Mouse (Mus musculus) erythroblast, embryonic 14.5 days (primary cell): ENCODE measurements at regions not wholly inside any gene's neighbourhood (a gene's known extent, or its start where the extent isn't known, plus 50 kb on each side); places are given as distances from the start of the nearest gene placed in this dataset.

ENCODE experiments used
- H3K27me3 ChIP-seq: 2 replicates; pipeline ENCODE4 v1.6.1; 2012; ENCODE audit warnings: inconsistent platforms; ENCODE audit not compliant: control insufficient read depth
- H3K36me3 ChIP-seq: 2 replicates; pipeline ENCODE4 v1.6.1; 2012; ENCODE audit warnings: mild to moderate bottlenecking, inconsistent platforms; ENCODE audit not compliant: control insufficient read depth
- H3K4me1 ChIP-seq: 2 replicates; pipeline ENCODE4 v1.6.1; 2012; ENCODE audit warnings: inconsistent platforms; ENCODE audit not compliant: control insufficient read depth
- H3K4me3 ChIP-seq: replicated peaks from 2 replicates; pipeline ENCODE3; 2012; ENCODE audit warnings: moderate library complexity, mild to moderate bottlenecking, inconsistent platforms
- H3K9me3 ChIP-seq: 2 replicates; pipeline ENCODE4 v1.6.1; 2012; ENCODE audit warnings: low read length, inconsistent platforms, mixed read lengths; ENCODE audit not compliant: control insufficient read depth
- GATA1 ChIP-seq: IDR thresholded peaks from 2 replicates; pipeline ENCODE4 v1.6.1; 2012; ENCODE audit warnings: low read length, inconsistent platforms, mixed read lengths
- TAL1 ChIP-seq: IDR thresholded peaks from 3 replicates; pipeline ENCODE4 v1.6.1; 2012; ENCODE audit warnings: low read length, inconsistent platforms, mixed read lengths

GRCm38 (mm10) chr1:158161111-158161510 lies 195.0 kb downstream of the Brinp2 start:
- no peaks in the 10 kb centered on the region for H3K4me1 ChIP-seq
- TF ChIP-seq GATA1: no peak
- TF ChIP-seq TAL1: no peak
- H3K9me3 ChIP-seq: peaks cover 3% of the 10 kb centered on the region
- H3K36me3 ChIP-seq: no peaks in the 10 kb centered on the region
- H3K4me3 ChIP-seq: no peak overlapping the region
- H3K27me3 ChIP-seq: no peaks in the 10 kb centered on the region

GRCm38 (mm10) chr1:158161533-158161932 lies 194.6 kb downstream of the Brinp2 start:
- H3K36me3 ChIP-seq: no peaks in the 10 kb centered on the region
- no peaks in the 10 kb centered on the region for H3K27me3 ChIP-seq
- H3K4me1 ChIP-seq: no peaks in the 10 kb centered on the region
- no peak overlapping the region for H3K4me3 ChIP-seq
- TF ChIP-seq GATA1 (no peak), TAL1 (no peak)
- peaks cover 3% of the 10 kb centered on the region for H3K9me3 ChIP-seq

GRCm38 (mm10) chr1:158163411-158163810 lies 192.7 kb downstream of the Brinp2 start:
- peaks cover 4% of the 10 kb centered on the region; the same call in 1 of the 2 replicates for H3K9me3 ChIP-seq
- H3K36me3 ChIP-seq: no peaks in the 10 kb centered on the region
- H3K27me3 ChIP-seq: no peaks in the 10 kb centered on the region
- TF ChIP-seq GATA1 (no peak), TAL1 (no peak)
- H3K4me3 ChIP-seq: no peak overlapping the region
- H3K4me1 ChIP-seq: no peaks in the 10 kb centered on the region

- Histone ChIP-seq H3K9me3 (peaks cover 5% of the 10 kb centered on the region; the same call in 1 of the 2 replicates), H3K36me3 (no peaks in the 10 kb centered on the region), H3K27me3 (no peaks in the 10 kb centered on the region), H3K4me3 (no peak overlapping the region), H3K4me1 (no peaks in the 10 kb centered on the region)
- TF ChIP-seq TAL1: no peak
Measured at GRCm38 (mm10) chr1:158170006-158170405, 186.1 kb downstream of the Brinp2 start.

- H3K4me3 ChIP-seq: no peak overlapping the region
- TF ChIP-seq TAL1 (no peak), GATA1 (no peak)
- no peaks in the 10 kb centered on the region for H3K36me3 ChIP-seq
- no peaks in the 10 kb centered on the region for H3K27me3 ChIP-seq
- H3K4me1 ChIP-seq: no peaks in the 10 kb centered on the region
- H3K9me3 ChIP-seq: peaks cover under 1% of the 10 kb centered on the region; the same call in 1 of the 2 replicates
Measured at GRCm38 (mm10) chr1:158180095-158180494, 176.0 kb downstream of the Brinp2 start.

GRCm38 (mm10) chr1:158181296-158181695 lies 174.8 kb downstream of the Brinp2 start:
- Histone ChIP-seq H3K9me3 (no peaks in the 10 kb centered on the region; the same call in 1 of the 2 replicates), H3K27me3 (no peaks in the 10 kb centered on the region), H3K4me3 (no peak overlapping the region), H3K4me1 (no peaks in the 10 kb centered on the region), H3K36me3 (no peaks in the 10 kb centered on the region)
- TF ChIP-seq GATA1: no peak
- no peak for TF ChIP-seq TAL1

- Histone ChIP-seq H3K4me1 (no peaks in the 10 kb centered on the region), H3K4me3 (no peak overlapping the region), H3K27me3 (no peaks in the 10 kb centered on the region), H3K9me3 (0 out of 2 replicates have a peak, but pooled peaks cover 2% of the 10 kb centered on the region), H3K36me3 (no peaks in the 10 kb centered on the region)
- TF ChIP-seq TAL1: no peak
Measured at GRCm38 (mm10) chr1:158187651-158188050, 168.5 kb downstream of the Brinp2 start.

GRCm38 (mm10) chr1:158192841-158193551 lies 163.1 kb downstream of the Brinp2 start:
- Histone ChIP-seq H3K36me3 (no peaks in the 10 kb centered on the region), H3K27me3 (no peaks in the 10 kb centered on the region), H3K4me3 (no peak overlapping the region), H3K9me3 (peaks cover 4% of the 10 kb centered on the region), H3K4me1 (no peaks in the 10 kb centered on the region)
- TF ChIP-seq GATA1 (no peak), TAL1 (no peak)

- Histone ChIP-seq H3K9me3 (peaks cover 6% of the 10 kb centered on the region), H3K36me3 (no peaks in the 10 kb centered on the region), H3K4me3 (no peak overlapping the region), H3K4me1 (no peaks in the 10 kb centered on the region), H3K27me3 (no peaks in the 10 kb centered on the region)
- TF ChIP-seq TAL1 (no peak), GATA1 (no peak)
Measured at GRCm38 (mm10) chr1:158193968-158194565, 162.1 kb downstream of the Brinp2 start.
